Mouse (Mus musculus): ENCODE data around the gene Col4a1.

Col4a1 gene

GRCm38 (mm10) chr8:11176393-11176792 is 136.2 kb downstream of the Col4a1 start:
- no peak for DNase-seq (ENCODE audit: low spot score)

GRCm38 (mm10) chr8:11173284-11174191 is 139.1 kb downstream of the Col4a1 start:
- peak; percentile 57 for DNase-seq (ENCODE audit: low spot score)

GRCm38 (mm10) chr8:11171526-11171925 is 141.1 kb downstream of the Col4a1 start:
- no peak for DNase-seq (ENCODE audit: low spot score)

- DNase-seq (ENCODE audit: low spot score) = no peak
Measured at GRCm38 (mm10) chr8:11169383-11169782, 143.2 kb downstream of the Col4a1 start.

GRCm38 (mm10) chr8:11168780-11169179 is 143.8 kb downstream of the Col4a1 start:
- DNase-seq (ENCODE audit: low spot score) = no peak

GRCm38 (mm10) chr8:11167955-11168354 is 144.7 kb downstream of the Col4a1 start:
- no peak for DNase-seq (ENCODE audit: low spot score)

GRCm38 (mm10) chr8:11165592-11165991 is 147.0 kb downstream of the Col4a1 start:
- no peak for DNase-seq (ENCODE audit: low spot score)

GRCm38 (mm10) chr8:11156319-11156692 is 156.3 kb downstream of the Col4a1 start:
- no peak for DNase-seq (ENCODE audit: low spot score)

GRCm38 (mm10) chr8:11155579-11156318 is 156.9 kb downstream of the Col4a1 start:
- no peak for DNase-seq (ENCODE audit: low spot score)

- no peak for DNase-seq (ENCODE audit: low spot score)
Measured at GRCm38 (mm10) chr8:11150268-11150667, 162.4 kb downstream of the Col4a1 start.

GRCm38 (mm10) chr8:11149201-11149810 is 163.3 kb downstream of the Col4a1 start:
- DNase-seq (ENCODE audit: low spot score) = no peak

- no peak for DNase-seq (ENCODE audit: low spot score)
Measured at GRCm38 (mm10) chr8:11148797-11149196, 163.8 kb downstream of the Col4a1 start.
